Mouse (Mus musculus) liver, postnatal 0 days (tissue): ENCODE data around the gene Gm36079. TPM values are rescaled to one million over a fixed set of nuclear protein-coding genes. Genes with fewer than 3 reads are reported as not detected.
"Not testable (repeated sequence)": the region's sequence is repeated elsewhere in the genome, so short reads cannot be mapped to it uniquely, and the experiment has no call there.

Experiments used
- ATAC-seq: fragments of 200-750 bp; cut with Nextera tagmentation; 2 replicates; pipeline ENCODE4 v1.8.0; 2017; ENCODE audit warnings: mild to moderate bottlenecking, moderate library complexity
- DNase-seq: peaks from one replicate; pipeline ENCODE4 v3.0.0-alpha.2; 2016
- H3K27ac ChIP-seq: fragments of 300-500 bp; sonication (generic); 2 replicates; pipeline ENCODE4 v1.5.1; 2014; ENCODE audit warnings: antibody characterized with exemption, moderate library complexity, mild to moderate bottlenecking, low read depth
- H3K27me3 ChIP-seq: fragments of 300-500 bp; sonication (generic); 2 replicates; pipeline ENCODE4 v1.6.1; 2014; ENCODE audit warnings: low read length, control low read depth, mixed read lengths; ENCODE audit not compliant: insufficient read depth
- H3K36me3 ChIP-seq: fragments of 300-500 bp; sonication (generic); replicated peaks from 2 replicates; pipeline ENCODE4 v1.6.1; 2014; ENCODE audit warnings: mild to moderate bottlenecking, control low read depth, low read length, moderate library complexity, mixed read lengths; ENCODE audit not compliant: insufficient read depth
- H3K4me1 ChIP-seq: fragments of 300-500 bp; sonication (generic); 2 replicates; pipeline ENCODE4 v1.6.1; 2014; ENCODE audit warnings: antibody characterized with exemption, mild to moderate bottlenecking, control low read depth; ENCODE audit not compliant: insufficient read depth
- H3K4me2 ChIP-seq: fragments of 300-500 bp; sonication (generic); 2 replicates; pipeline ENCODE4 v1.6.1; 2014; ENCODE audit warnings: low read depth, mild to moderate bottlenecking, low read length, moderate library complexity, mixed read lengths
- H3K4me3 ChIP-seq: fragments of 300-500 bp; sonication (generic); 2 replicates; pipeline ENCODE4 v1.5.1; 2014; ENCODE audit warnings: low read depth, low read length
- H3K9ac ChIP-seq: fragments of 300-500 bp; sonication (generic); replicated peaks from 2 replicates; pipeline ENCODE4 v1.6.1; 2014; ENCODE audit warnings: mild to moderate bottlenecking, moderate library complexity
- H3K9me3 ChIP-seq: fragments of 300-500 bp; sonication (generic); 2 replicates; pipeline ENCODE4 v1.6.1; 2016; ENCODE audit warnings: mild to moderate bottlenecking, control low read depth, low read length, mixed read lengths
- CTCF ChIP-seq: sonication (generic); IDR thresholded peaks from 2 replicates; pipeline ENCODE4 v1.5.1; 2016; ENCODE audit warnings: antibody characterized with exemption, low read depth
- WGBS: fragments of 180-500 bp; shearing (Covaris S2); extraction: QIAGEN DNeasy Blood & Tissue Kit; methylation state at CpG from one replicate; pipeline ENCODE4 v1.1.7; 2014; ENCODE audit not compliant: insufficient replicate concordance; 5-methylcytosine and 5-hydroxymethylcytosine counted together
- polyA plus RNA-seq: library from polyadenylated mRNA; unstranded; fragments of >200 nt; fragmentation: Nextera tagmentation; extraction: Ambion mirVana; gene quantifications from 2 replicates; pipeline ENCODE4 v1.2.1, GENCODE M21; 2015

Gene Gm36079
- polyA plus RNA-seq, 1 experiment from 2014 or later, result not detected

- TF ChIP-seq CTCF, result peak; percentile 49
- H3K9me3 ChIP-seq, H3K4me2 ChIP-seq, DNase-seq, ATAC-seq, H3K9ac ChIP-seq, H3K4me1 ChIP-seq, H3K4me3 ChIP-seq, H3K36me3 ChIP-seq, H3K27me3 ChIP-seq, H3K27ac ChIP-seq: not testable (repeated sequence)
- no CpG with 5 or more reads among the region's 1 CpGs for WGBS
Observed at GRCm38 (mm10) chr13:120041145-120041544, 14.3 kb upstream of the Gm36079 start.

- not testable (repeated sequence) for H3K27me3 ChIP-seq, H3K4me3 ChIP-seq, H3K4me1 ChIP-seq, H3K9me3 ChIP-seq, ATAC-seq, H3K9ac ChIP-seq, H3K27ac ChIP-seq, DNase-seq, H3K4me2 ChIP-seq, H3K36me3 ChIP-seq
- WGBS, result 13% methylated on average over 6 of the region's 6 CpGs
Observed at GRCm38 (mm10) chr13:120037881-120038280, 11.1 kb upstream of the Gm36079 start.

GRCm38 (mm10) chr13:120036577-120037115 is 9.8 kb upstream of the Gm36079 start:
- not testable (repeated sequence) for DNase-seq, H3K4me1 ChIP-seq, H3K9me3 ChIP-seq, H3K36me3 ChIP-seq, H3K4me3 ChIP-seq, H3K27ac ChIP-seq, H3K9ac ChIP-seq, H3K27me3 ChIP-seq, ATAC-seq, H3K4me2 ChIP-seq
- 3% methylated on average over 23 of the region's 25 CpGs for WGBS

GRCm38 (mm10) chr13:120035151-120035550 is 8.3 kb upstream of the Gm36079 start:
- H3K4me1 ChIP-seq, H3K27me3 ChIP-seq, H3K4me2 ChIP-seq, H3K4me3 ChIP-seq, ATAC-seq, H3K36me3 ChIP-seq, H3K27ac ChIP-seq, H3K9ac ChIP-seq, DNase-seq, H3K9me3 ChIP-seq: not testable (repeated sequence)
- WGBS, result 5% methylated on average over 7 of the region's 18 CpGs

GRCm38 (mm10) chr13:120034637-120035036 is 7.8 kb upstream of the Gm36079 start:
- not testable (repeated sequence) for H3K9me3 ChIP-seq, H3K36me3 ChIP-seq, H3K4me2 ChIP-seq, H3K4me3 ChIP-seq, DNase-seq, H3K27me3 ChIP-seq, H3K4me1 ChIP-seq, H3K27ac ChIP-seq, H3K9ac ChIP-seq
- WGBS, result 6% methylated on average over 3 of the region's 10 CpGs
- peak; percentile 56; the same call in 1 of the 2 replicates for ATAC-seq

GRCm38 (mm10) chr13:120033516-120034190 is 6.8 kb upstream of the Gm36079 start:
- DNase-seq, H3K27me3 ChIP-seq, H3K9ac ChIP-seq, H3K4me3 ChIP-seq, H3K4me2 ChIP-seq, H3K4me1 ChIP-seq, H3K27ac ChIP-seq, H3K9me3 ChIP-seq, ATAC-seq, H3K36me3 ChIP-seq: not testable (repeated sequence)
- WGBS, result 3% methylated on average over 16 of the region's 19 CpGs

- not testable (repeated sequence) for H3K9me3 ChIP-seq, H3K27ac ChIP-seq
Observed at GRCm38 (mm10) chr13:120031676-120032075, 4.9 kb upstream of the Gm36079 start.

GRCm38 (mm10) chr13:120027368-120027767 is 557 bp upstream of the Gm36079 start:
- not testable (repeated sequence) for H3K4me1 ChIP-seq, DNase-seq, H3K27ac ChIP-seq, ATAC-seq, H3K4me2 ChIP-seq, H3K9me3 ChIP-seq, H3K36me3 ChIP-seq, H3K27me3 ChIP-seq, H3K9ac ChIP-seq, H3K4me3 ChIP-seq
- 4% methylated on average over 10 of the region's 11 CpGs for WGBS

More at GRCm38 (mm10) chr13:120031676-120032075, 4.9 kb upstream of the Gm36079 start:
- not testable (repeated sequence) for H3K4me3 ChIP-seq, ATAC-seq, H3K4me2 ChIP-seq, H3K4me1 ChIP-seq, H3K36me3 ChIP-seq, DNase-seq, H3K9ac ChIP-seq, H3K27me3 ChIP-seq
- 1% methylated on average over 9 of the region's 16 CpGs for WGBS

GRCm38 (mm10) chr13:120026373-120026772 is 438 bp downstream of the Gm36079 start:
- not testable (repeated sequence) for H3K9ac ChIP-seq, H3K27me3 ChIP-seq, H3K9me3 ChIP-seq, H3K27ac ChIP-seq, H3K4me2 ChIP-seq, H3K4me3 ChIP-seq, H3K36me3 ChIP-seq, DNase-seq, H3K4me1 ChIP-seq
- 0% methylated on average over 3 of the region's 13 CpGs for WGBS
- ATAC-seq, result peak; percentile 43; the same call in 1 of the 2 replicates

GRCm38 (mm10) chr13:120025576-120025975 is 1.2 kb downstream of the Gm36079 start:
- H3K9me3 ChIP-seq, H3K27ac ChIP-seq, ATAC-seq, H3K36me3 ChIP-seq, H3K4me3 ChIP-seq, H3K9ac ChIP-seq, H3K27me3 ChIP-seq, H3K4me2 ChIP-seq, H3K4me1 ChIP-seq, DNase-seq: not testable (repeated sequence)
- WGBS, result 8% methylated on average over 4 of the region's 4 CpGs
